Mouse (Mus musculus) CD4-positive helper T cell, adult 2 months (primary cell): ENCODE measurements around the gene Mcm8.

Source experiments
- DNase-seq: peaks from one replicate; pipeline ENCODE4 v3.0.0-alpha.2; 2012; ENCODE audit warnings: low read depth, missing footprints, low spot score

The Mcm8 gene

GRCm38 (mm10) chr2:132815608-132816314 lies at the start of gene Mcm8, which contains the start of gene Trmt6:
Mcm8 (plus strand) TSS chr2:132816141.
Trmt6 (minus strand) TSS chr2:132816055.
- peak; percentile 98 for DNase-seq

- no peak for DNase-seq
Observed at GRCm38 (mm10) chr2:132770822-132771221, 45.1 kb upstream of the Mcm8 start.

- DNase-seq, result no peak
Observed at GRCm38 (mm10) chr2:132780978-132781377, 35.0 kb upstream of the Mcm8 start, which contains the start of gene Chgb. Chgb (plus strand) TSS chr2:132781278.

GRCm38 (mm10) chr2:132781439-132782068 lies 34.4 kb upstream of the Mcm8 start:
- peak; percentile 63 for DNase-seq

GRCm38 (mm10) chr2:132784039-132784438 lies 31.9 kb upstream of the Mcm8 start:
- DNase-seq, result no peak

GRCm38 (mm10) chr2:132793441-132794203 lies 22.3 kb upstream of the Mcm8 start:
- no peak for DNase-seq

- DNase-seq, result no peak
Observed at GRCm38 (mm10) chr2:132794204-132794586, 21.7 kb upstream of the Mcm8 start.

- DNase-seq, result no peak
Observed at GRCm38 (mm10) chr2:132802976-132803375, 13.0 kb upstream of the Mcm8 start.

- DNase-seq, result no peak
Observed at GRCm38 (mm10) chr2:132841071-132841470, 25.1 kb downstream of the Mcm8 start.

GRCm38 (mm10) chr2:132846407-132847358 lies 30.7 kb downstream of the Mcm8 start, which contains the start of gene Crls1:
Crls1 (plus strand) TSS chr2:132846666.
- DNase-seq, result peak; percentile 96

- DNase-seq, result peak; percentile 9
Observed at GRCm38 (mm10) chr2:132847581-132847980, 31.6 kb downstream of the Mcm8 start.

GRCm38 (mm10) chr2:132848361-132848760 lies 32.4 kb downstream of the Mcm8 start:
- no peak for DNase-seq

GRCm38 (mm10) chr2:132849141-132849540 lies 33.2 kb downstream of the Mcm8 start:
- no peak for DNase-seq

GRCm38 (mm10) chr2:132853051-132853450 lies 37.1 kb downstream of the Mcm8 start:
- DNase-seq, result no peak

GRCm38 (mm10) chr2:132856333-132856732 lies 40.4 kb downstream of the Mcm8 start:
- DNase-seq, result no peak

GRCm38 (mm10) chr2:132860435-132860834 lies 44.5 kb downstream of the Mcm8 start:
- no peak for DNase-seq

- no peak for DNase-seq
Observed at GRCm38 (mm10) chr2:132861456-132861855, 45.5 kb downstream of the Mcm8 start.

GRCm38 (mm10) chr2:132863325-132863724 lies 47.4 kb downstream of the Mcm8 start:
- no peak for DNase-seq

- no peak for DNase-seq
Observed at GRCm38 (mm10) chr2:132867521-132867920, 51.6 kb downstream of the Mcm8 start.

- DNase-seq, result no peak
Observed at GRCm38 (mm10) chr2:132869682-132870081, 53.7 kb downstream of the Mcm8 start.

- DNase-seq, result no peak
Observed at GRCm38 (mm10) chr2:132870286-132870685, 54.3 kb downstream of the Mcm8 start.
